Mouse (Mus musculus) bone marrow, adult 2 months (tissue): ENCODE results near the gene Map2k2. TPM values are rescaled to one million over a fixed set of nuclear protein-coding genes. Genes with fewer than 3 reads are reported as not detected.
"Not testable (repeated sequence)": the region's sequence is repeated elsewhere in the genome, so short reads cannot be mapped to it uniquely, and the experiment has no call there.

Experiments
- H3K27ac ChIP-seq: fragments of 200-500 bp; 2 replicates; pipeline ENCODE4 v1.5.1; 2012; ENCODE audit warnings: low read depth, mild to moderate bottlenecking, control low read depth, inconsistent platforms, low read length; ENCODE audit not compliant: control insufficient read depth, poor library complexity, insufficient read depth
- H3K4me1 ChIP-seq: fragments of 200-500 bp; 2 replicates; pipeline ENCODE4 v1.6.1; 2011; ENCODE audit warnings: low read length; ENCODE audit not compliant: control insufficient read depth, insufficient read depth
- H3K4me3 ChIP-seq: fragments of 200-500 bp; replicated peaks from 2 replicates; pipeline ENCODE3; 2011; ENCODE audit warnings: mild to moderate bottlenecking, low read depth, low read length, control low read depth; ENCODE audit not compliant: control insufficient read depth
- CTCF ChIP-seq: fragments of 200-500 bp; IDR thresholded peaks from 2 replicates; pipeline ENCODE4 v1.5.1; 2011; ENCODE audit warnings: low read length, control low read depth; ENCODE audit not compliant: control insufficient read depth, insufficient read depth
- POLR2A ChIP-seq: fragments of 200-500 bp; IDR thresholded peaks from 2 replicates; pipeline ENCODE4 v1.6.1; 2011; ENCODE audit warnings: low read depth, mild to moderate bottlenecking, control low read depth, low read length, borderline replicate concordance; ENCODE audit not compliant: control insufficient read depth
- WGBS: fragments of 180-500 bp; shearing (Covaris S2); methylation state at CpG from one replicate; pipeline ENCODE4 v1.1.7; 2018; 5-methylcytosine and 5-hydroxymethylcytosine counted together
- polyA plus RNA-seq: library from polyadenylated mRNA; stranded (reverse); fragments of >200 nt; gene quantifications from 2 replicates; pipeline ENCODE4 v1.2.4, GENCODE M21; 2011; ENCODE audit warnings: low replicate concordance; ENCODE audit not compliant: missing spikeins, insufficient read depth, insufficient read length

The Map2k2 gene
- polyA plus RNA-seq, 1 experiment, result 108 TPM

- no peak overlapping the region for H3K27ac ChIP-seq
- no peak overlapping the region for H3K4me3 ChIP-seq
- peaks cover 7% of the 10 kb centered on the region; the same call in 1 of the 2 replicates for H3K4me1 ChIP-seq
- 90% methylated on average over 32 of the region's 32 CpGs for WGBS
- TF ChIP-seq POLR2A (0 out of 2 replicates have a peak, but pooled peaks have one; percentile 5), CTCF (no peak)
These were observed 74.0 kb downstream of the Map2k2 start for GRCm38 (mm10) chr10:81179451-81180342.

GRCm38 (mm10) chr10:81180946-81181345 is 75.2 kb downstream of the Map2k2 start:
- H3K27ac ChIP-seq, result no peak overlapping the region
- H3K4me1 ChIP-seq, result peaks cover 6% of the 10 kb centered on the region; the same call in 1 of the 2 replicates
- WGBS, result 94% methylated on average over 13 of the region's 13 CpGs

GRCm38 (mm10) chr10:81181860-81182259 is 76.1 kb downstream of the Map2k2 start:
- 87% methylated on average over 12 of the region's 12 CpGs for WGBS
- H3K27ac ChIP-seq, H3K4me1 ChIP-seq, H3K4me3 ChIP-seq: not testable (repeated sequence)

More at GRCm38 (mm10) chr10:81180946-81181345, 75.2 kb downstream of the Map2k2 start:
- TF ChIP-seq POLR2A (no peak), CTCF (no peak)
- no peak overlapping the region for H3K4me3 ChIP-seq

GRCm38 (mm10) chr10:81182336-81183333 is 76.9 kb downstream of the Map2k2 start, which contains the start of gene Dapk3:
Dapk3 (plus strand) TSS chr10:81183005.
- Histone ChIP-seq H3K4me1 (peaks cover 4% of the 10 kb centered on the region; the same call in 1 of the 2 replicates), H3K4me3 (peak within 1 kb of the TSS; percentile 84), H3K27ac (peak within 1 kb of the TSS; percentile 82)
- TF ChIP-seq POLR2A (peak; percentile 65; the same call in 1 of the 2 replicates), CTCF (no peak)
- WGBS, result 9% methylated on average over 53 of the region's 53 CpGs

Other genes starting within 250 kb of the Map2k2 start
- gene Tmprss9, start 234.1 kb upstream of the Map2k2 start, polyA plus RNA-seq, result not detected in 2 replicates
- gene Timm13, start 204.9 kb upstream of the Map2k2 start, polyA plus RNA-seq, result 78.1 and 118 TPM in 2 replicates
- gene Lmnb2, start 187.7 kb upstream of the Map2k2 start, polyA plus RNA-seq, result 10.7 and 29.8 TPM in 2 replicates
- gene Gadd45b, start 175.8 kb upstream of the Map2k2 start, polyA plus RNA-seq, result 6.3 and 17.9 TPM in 2 replicates
- not detected in 2 replicates for gene Gng7, start 91.0 kb upstream of the Map2k2 start, polyA plus RNA-seq
- gene Diras1, start 80.3 kb upstream of the Map2k2 start, polyA plus RNA-seq, result not detected in 2 replicates
- 3.7 and 3.9 TPM in 2 replicates for gene Slc39a3, start 68.5 kb upstream of the Map2k2 start, polyA plus RNA-seq
- gene Sgta, start 45.7 kb upstream of the Map2k2 start, polyA plus RNA-seq, result 26.2 and 52.3 TPM in 2 replicates
- gene Thop1, start 35.9 kb upstream of the Map2k2 start, polyA plus RNA-seq, result 10.3 and 16.7 TPM in 2 replicates
- 0.87 TPM in 1 of 2 replicates, not detected in the other for gene Creb3l3, start 7.0 kb upstream of the Map2k2 start, polyA plus RNA-seq
- 28.2 and 31.0 TPM in 2 replicates for gene Zbtb7a, start 29.3 kb downstream of the Map2k2 start, polyA plus RNA-seq
- 11.1 and 29.0 TPM in 2 replicates for gene Pias4, start 62.0 kb downstream of the Map2k2 start, polyA plus RNA-seq
- 347 and 468 TPM in 2 replicates for gene Eef2, start 70.7 kb downstream of the Map2k2 start, polyA plus RNA-seq
- 7.2 and 23.2 TPM in 2 replicates for gene Dapk3, start 77.1 kb downstream of the Map2k2 start, polyA plus RNA-seq
- not detected in 2 replicates for gene 4930442H23Rik, start 77.9 kb downstream of the Map2k2 start, polyA plus RNA-seq
- gene Nmrk2, start 96.1 kb downstream of the Map2k2 start, polyA plus RNA-seq, result not detected in 2 replicates
- not detected in 2 replicates for gene Atcay, start 124.9 kb downstream of the Map2k2 start, polyA plus RNA-seq
- gene Zfr2, start 127.2 kb downstream of the Map2k2 start, polyA plus RNA-seq, result 0.32 and 2.5 TPM in 2 replicates
- gene Matk, start 147.0 kb downstream of the Map2k2 start, polyA plus RNA-seq, result 11.9 and 18.9 TPM in 2 replicates
- gene Mrpl54, start 161.0 kb downstream of the Map2k2 start, polyA plus RNA-seq, result 34.4 and 75.4 TPM in 2 replicates
- gene Apba3, start 161.0 kb downstream of the Map2k2 start, polyA plus RNA-seq, result 14.6 and 32.8 TPM in 2 replicates
- 3.0 and 3.4 TPM in 2 replicates for gene Tjp3, start 185.7 kb downstream of the Map2k2 start, polyA plus RNA-seq
- 31.2 and 62.2 TPM in 2 replicates for gene Pip5k1c, start 187.0 kb downstream of the Map2k2 start, polyA plus RNA-seq
- gene Cactin, start 215.2 kb downstream of the Map2k2 start, polyA plus RNA-seq, result 24.0 and 36.6 TPM in 2 replicates
- gene Tbxa2r, start 222.8 kb downstream of the Map2k2 start, polyA plus RNA-seq, result 3.3 and 7.9 TPM in 2 replicates
- not detected in 2 replicates for gene Gipc3, start 237.4 kb downstream of the Map2k2 start, polyA plus RNA-seq
- gene Hmg20b, start 244.6 kb downstream of the Map2k2 start, polyA plus RNA-seq, result 56.9 and 60.7 TPM in 2 replicates